Mouse (Mus musculus): ENCODE measurements around the gene Prmt3. TPM values are rescaled to one million over a fixed set of nuclear protein-coding genes. Genes with fewer than 3 reads are reported as not detected.

Gene Prmt3
- 46.9 and 48.3 TPM in 2 replicates for polyA plus RNA-seq (2015; fragmentation: Nextera tagmentation; extraction: Ambion mirVana)

DNA sequence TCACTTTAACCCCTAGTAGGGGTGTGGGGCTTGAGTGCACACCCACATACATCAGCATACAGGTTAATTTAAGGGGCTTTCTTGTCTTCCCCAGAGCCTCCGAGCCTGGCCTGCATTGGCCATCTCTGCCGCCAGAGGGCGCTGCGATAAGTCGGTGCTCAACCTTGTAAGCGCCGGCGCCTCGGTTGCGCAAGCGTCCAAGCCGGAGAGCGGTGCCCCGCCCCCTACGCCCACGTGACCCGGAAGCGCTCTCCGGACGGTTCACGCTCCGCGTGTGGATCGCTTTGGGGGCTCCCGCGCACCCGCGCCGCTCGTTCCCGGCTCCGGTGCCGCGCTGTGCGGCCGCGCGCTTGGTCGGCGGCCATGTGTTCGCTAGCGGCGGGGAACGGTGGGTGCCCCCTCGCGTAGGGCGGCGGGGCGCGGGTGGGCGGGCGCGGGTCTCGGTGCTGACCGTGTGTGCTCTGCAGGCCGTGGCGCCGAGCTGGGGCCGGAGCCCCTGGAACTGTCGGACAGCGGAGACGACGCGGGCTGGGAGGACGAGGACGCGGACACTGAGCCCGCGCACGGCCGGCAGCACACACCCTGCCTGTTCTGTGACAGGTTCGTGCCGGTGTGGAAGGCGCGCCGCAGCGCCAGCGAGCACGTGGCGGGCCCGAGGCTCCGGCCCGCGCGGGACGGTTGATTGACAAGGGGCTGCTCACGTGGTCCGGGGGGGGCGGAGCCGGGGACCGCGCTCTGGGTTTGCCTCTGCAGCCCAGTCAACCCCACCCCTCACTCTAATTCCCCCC is at the start of gene Prmt3:
Gene Prmt3 (plus strand): TSS at position 233 of the 788 bp plus-strand sequence.
- H3K27me3 ChIP-seq (replicated peaks) = no peaks in the 10 kb centered on the region
- H3K9me3 ChIP-seq = no peaks in the 10 kb centered on the region
- WGBS = under 1% methylated on average over 84 of the region's 92 CpGs
- peaks cover 6% of the 10 kb centered on the region; the same call in 1 of the 2 replicates for H3K36me3 ChIP-seq (replicated peaks)
- H3K9ac ChIP-seq = peak within 1 kb of the TSS; percentile 47
- H3K27ac ChIP-seq = peak within 1 kb of the TSS; percentile 86
- peaks cover 14% of the 10 kb centered on the region for H3K4me1 ChIP-seq
- peak; percentile 97 for ATAC-seq (replicated peaks)
- H3K4me3 ChIP-seq = peak within 1 kb of the TSS; percentile 74
- H3K4me2 ChIP-seq = peak within 1 kb of the TSS; percentile 76

DNA sequence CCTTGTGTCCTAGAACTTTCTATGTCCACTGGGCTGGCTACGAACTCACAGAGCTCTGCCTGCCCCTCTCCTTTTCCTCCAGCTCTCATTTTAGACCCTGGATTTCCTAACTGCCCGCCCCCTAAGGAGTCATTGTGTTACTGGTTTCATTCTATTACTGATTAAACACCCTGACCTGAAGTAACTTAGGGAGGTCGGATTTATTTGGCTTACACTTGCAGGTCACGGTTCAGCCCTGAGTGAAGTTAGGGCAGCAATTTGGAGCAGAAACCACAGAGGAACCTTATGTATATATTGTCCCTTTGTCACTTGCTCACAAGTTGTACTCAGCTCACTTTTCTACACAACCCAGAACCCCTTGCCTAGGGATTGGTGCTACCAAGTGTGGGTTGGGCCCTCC is 43.8 kb upstream of the Prmt3 start:
- Histone ChIP-seq H3K4me1 (no peaks in the 10 kb centered on the region), H3K27me3 (replicated peaks) (peaks cover 11% of the 10 kb centered on the region; the same call in 1 of the 2 replicates), H3K4me2 (no peak overlapping the region), H3K27ac (no peak overlapping the region), H3K9ac (no peak overlapping the region), H3K4me3 (no peak overlapping the region), H3K36me3 (replicated peaks) (no peaks in the 10 kb centered on the region), H3K9me3 (no peaks in the 10 kb centered on the region)
- 66% methylated on average over 4 of the region's 4 CpGs for WGBS
- ATAC-seq (replicated peaks) = no peak

- ATAC-seq (replicated peaks) = peak; percentile 52; the same call in 1 of the 2 replicates
- H3K36me3 ChIP-seq (replicated peaks) = no peaks in the 10 kb centered on the region
- no peak overlapping the region for H3K9ac ChIP-seq
- no peak overlapping the region for H3K4me2 ChIP-seq
- no peak overlapping the region for H3K27ac ChIP-seq
- H3K9me3 ChIP-seq = no peaks in the 10 kb centered on the region
- no peak overlapping the region for H3K4me3 ChIP-seq
- peaks cover 20% of the 10 kb centered on the region for H3K27me3 ChIP-seq (replicated peaks)
- WGBS = 24% methylated on average over 8 of the region's 8 CpGs
- H3K4me1 ChIP-seq = peaks cover 16% of the 10 kb centered on the region
These were observed 38.7 kb upstream of the Prmt3 start for GRCm38 (mm10) chr7:49739448-49739847.

GRCm38 (mm10) chr7:49741474-49741873 is 36.7 kb upstream of the Prmt3 start:
- Histone ChIP-seq H3K4me1 (peaks cover 16% of the 10 kb centered on the region), H3K36me3 (replicated peaks) (no peaks in the 10 kb centered on the region), H3K9me3 (no peaks in the 10 kb centered on the region), H3K27ac (no peak overlapping the region), H3K27me3 (replicated peaks) (peaks cover 30% of the 10 kb centered on the region), H3K4me2 (no peak overlapping the region), H3K4me3 (no peak overlapping the region), H3K9ac (no peak overlapping the region)
- 39% methylated on average over 5 of the region's 5 CpGs for WGBS
- no peak for ATAC-seq (replicated peaks)

DNA sequence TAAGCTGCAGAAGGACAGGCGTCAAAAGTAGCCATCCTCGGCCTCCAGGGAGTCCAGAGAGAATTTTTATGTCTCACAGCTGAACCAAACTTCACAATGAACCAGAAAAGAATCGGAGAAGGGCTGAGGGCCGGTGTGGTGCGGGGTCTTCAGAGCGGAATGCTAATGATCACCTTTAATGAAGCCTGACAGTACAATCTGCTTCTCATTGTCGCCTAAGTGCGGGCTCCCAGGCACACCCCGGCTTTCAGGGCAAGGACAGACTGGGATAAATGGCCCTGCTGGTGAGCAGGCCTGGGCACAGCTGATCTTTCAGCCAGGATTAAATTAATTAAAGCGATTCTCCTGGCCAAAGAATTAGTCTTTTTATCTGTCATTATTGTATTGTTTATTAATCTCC is 36.2 kb upstream of the Prmt3 start:
- ATAC-seq (replicated peaks) = no peak; the same call in 1 of the 2 replicates

DNA sequence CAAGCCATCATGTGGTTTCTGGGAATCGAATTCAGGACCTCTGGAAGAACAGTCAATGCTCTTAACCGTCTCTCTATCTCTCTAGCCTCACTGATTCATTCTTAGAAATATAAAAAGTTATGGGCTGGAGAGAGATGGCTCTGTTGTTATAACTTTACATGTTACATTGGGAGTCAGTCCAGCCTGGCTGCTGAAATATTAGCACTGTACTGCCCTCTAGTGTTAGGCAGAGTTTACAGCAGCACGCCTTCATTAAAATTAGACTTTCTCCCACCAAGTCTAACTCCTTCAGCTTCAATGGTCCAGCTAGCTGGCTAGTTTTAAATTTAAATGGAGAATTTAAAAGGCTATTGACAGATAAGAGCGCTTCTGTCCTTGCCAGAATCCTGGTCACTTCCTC is 27.0 kb upstream of the Prmt3 start:
- Histone ChIP-seq H3K4me2 (no peak overlapping the region), H3K4me1 (0 out of 2 replicates have a peak, but pooled peaks cover 5% of the 10 kb centered on the region), H3K4me3 (no peak overlapping the region), H3K9me3 (no peaks in the 10 kb centered on the region), H3K27ac (no peak overlapping the region), H3K9ac (no peak overlapping the region), H3K27me3 (replicated peaks) (peaks cover 61% of the 10 kb centered on the region), H3K36me3 (replicated peaks) (no peaks in the 10 kb centered on the region)
- ATAC-seq (replicated peaks) = peak; percentile 25; the same call in 1 of the 2 replicates
- 6% methylated on average over 4 of the region's 4 CpGs for WGBS

More for the DNA sequence above, 36.2 kb upstream of the Prmt3 start:
- H3K4me1 ChIP-seq = peaks cover 16% of the 10 kb centered on the region
- H3K36me3 ChIP-seq (replicated peaks) = no peaks in the 10 kb centered on the region
- peaks cover 32% of the 10 kb centered on the region for H3K27me3 ChIP-seq (replicated peaks)
- WGBS = 7% methylated on average over 10 of the region's 10 CpGs
- H3K4me2 ChIP-seq = no peak overlapping the region
- no peaks in the 10 kb centered on the region for H3K9me3 ChIP-seq
- H3K9ac ChIP-seq = no peak overlapping the region
- no peak overlapping the region for H3K4me3 ChIP-seq
- no peak overlapping the region for H3K27ac ChIP-seq

- Histone ChIP-seq H3K4me3 (no peak overlapping the region), H3K27me3 (replicated peaks) (peaks cover 58% of the 10 kb centered on the region), H3K36me3 (replicated peaks) (no peaks in the 10 kb centered on the region), H3K27ac (no peak overlapping the region), H3K4me2 (no peak overlapping the region), H3K4me1 (0 out of 2 replicates have a peak, but pooled peaks cover 5% of the 10 kb centered on the region), H3K9me3 (no peaks in the 10 kb centered on the region), H3K9ac (no peak overlapping the region)
- WGBS = 40% methylated on average over 25 of the region's 25 CpGs
- no peak for ATAC-seq (replicated peaks)
These were observed 25.2 kb upstream of the Prmt3 start for GRCm38 (mm10) chr7:49752730-49753506.

- Histone ChIP-seq H3K9me3 (no peaks in the 10 kb centered on the region), H3K4me3 (no peak overlapping the region), H3K4me2 (no peak overlapping the region), H3K9ac (no peak overlapping the region), H3K27me3 (replicated peaks) (peaks cover 56% of the 10 kb centered on the region), H3K4me1 (peaks cover 10% of the 10 kb centered on the region), H3K27ac (no peak overlapping the region), H3K36me3 (replicated peaks) (no peaks in the 10 kb centered on the region)
- ATAC-seq (replicated peaks) = 0 out of 2 replicates have a peak, but pooled peaks have one; percentile 16
- 3% methylated on average over 9 of the region's 9 CpGs for WGBS
These were observed 23.4 kb upstream of the Prmt3 start for GRCm38 (mm10) chr7:49754767-49755166.

DNA sequence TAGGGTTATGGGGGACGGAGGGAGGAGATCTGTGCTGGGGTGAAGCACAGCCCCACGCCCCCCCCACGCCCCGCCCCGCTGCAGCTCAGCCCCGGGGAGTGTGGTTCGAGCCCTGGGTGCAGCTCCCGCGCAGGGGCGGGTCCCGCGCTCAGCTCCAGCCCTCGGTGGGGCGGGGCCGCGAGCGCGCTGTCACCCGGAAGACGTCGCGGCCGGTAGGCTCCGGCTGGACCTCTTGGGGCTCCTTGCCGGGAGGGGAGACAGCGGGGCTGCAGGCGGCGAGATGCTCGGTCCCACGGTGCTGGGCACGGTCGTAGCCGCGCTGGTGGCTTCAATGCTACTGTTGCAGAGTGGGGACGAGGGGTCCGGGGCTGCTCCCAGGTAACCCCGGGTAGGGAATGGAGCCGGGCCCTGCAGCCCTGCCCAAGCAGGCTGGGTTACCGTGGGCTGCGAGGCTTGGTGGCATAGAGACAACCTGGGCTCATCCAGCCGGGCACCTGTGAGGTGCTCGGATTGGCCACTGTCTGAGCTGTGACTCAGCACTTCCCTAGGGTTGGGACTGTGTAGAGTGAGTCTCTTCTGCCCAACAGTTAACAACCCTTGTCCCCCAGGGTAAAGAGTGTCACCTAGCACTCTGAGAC is 19.1 kb upstream of the Prmt3 start, which contains the start of gene Htatip2:
Gene Htatip2 (plus strand): TSS at position 182 of the 638 bp plus-strand sequence.
- peak; percentile 67 for ATAC-seq (replicated peaks)
- WGBS = 3% methylated on average over 41 of the region's 42 CpGs
- H3K4me3 ChIP-seq = peak within 1 kb of the TSS; percentile 47
- no peaks in the 10 kb centered on the region for H3K36me3 ChIP-seq (replicated peaks)
- peak within 1 kb of the TSS; percentile 85 for H3K4me2 ChIP-seq
- peak within 1 kb of the TSS; percentile 33; the same call in 1 of the 2 replicates for H3K9ac ChIP-seq
- no peaks in the 10 kb centered on the region for H3K9me3 ChIP-seq
- peaks cover 31% of the 10 kb centered on the region for H3K27me3 ChIP-seq (replicated peaks)
- H3K4me1 ChIP-seq = peaks cover 10% of the 10 kb centered on the region
- H3K27ac ChIP-seq = no peak within 1 kb of the TSS

GRCm38 (mm10) chr7:49762605-49763004 is 15.5 kb upstream of the Prmt3 start:
- WGBS = 69% methylated on average over 13 of the region's 13 CpGs
- H3K4me3 ChIP-seq = no peak overlapping the region
- no peaks in the 10 kb centered on the region for H3K36me3 ChIP-seq (replicated peaks)
- no peak overlapping the region for H3K9ac ChIP-seq
- no peaks in the 10 kb centered on the region for H3K9me3 ChIP-seq
- no peak overlapping the region for H3K27ac ChIP-seq
- H3K4me2 ChIP-seq = no peak overlapping the region
- H3K27me3 ChIP-seq (replicated peaks) = peaks cover 18% of the 10 kb centered on the region
- peaks cover 6% of the 10 kb centered on the region for H3K4me1 ChIP-seq
- no peak for ATAC-seq (replicated peaks)

- Histone ChIP-seq H3K27me3 (replicated peaks) (peaks cover 12% of the 10 kb centered on the region; the same call in 1 of the 2 replicates), H3K27ac (no peak overlapping the region), H3K9me3 (no peaks in the 10 kb centered on the region), H3K36me3 (replicated peaks) (no peaks in the 10 kb centered on the region), H3K4me1 (peaks cover 7% of the 10 kb centered on the region), H3K9ac (no peak overlapping the region), H3K4me2 (no peak overlapping the region), H3K4me3 (no peak overlapping the region)
- WGBS = 80% methylated on average over 10 of the region's 10 CpGs
- ATAC-seq (replicated peaks) = no peak
These were observed 14.0 kb upstream of the Prmt3 start for GRCm38 (mm10) chr7:49764011-49764716.

Measured in midbrain, embryonic 15.5 days (tissue).